Mouse (Mus musculus) liver, embryonic 12.5 days (tissue): ENCODE data around the gene Pla2r1. TPM values are rescaled to one million over a fixed set of nuclear protein-coding genes. Genes with fewer than 3 reads are reported as not detected.

ENCODE experiments used
- ATAC-seq: fragments of 200-750 bp; cut with Nextera tagmentation; 2 replicates; pipeline ENCODE4 v1.8.0; 2017; ENCODE audit warnings: moderate number of reproducible peaks, mild to moderate bottlenecking, moderate library complexity
- H3K27ac ChIP-seq: fragments of 300-500 bp; sonication (generic); 2 replicates; pipeline ENCODE4 v1.5.1; 2016; ENCODE audit warnings: mild to moderate bottlenecking
- H3K27me3 ChIP-seq: fragments of 300-500 bp; sonication (generic); replicated peaks from 2 replicates; pipeline ENCODE4 v1.6.1; 2016; ENCODE audit warnings: mild to moderate bottlenecking, moderate library complexity
- H3K36me3 ChIP-seq: fragments of 300-500 bp; sonication (generic); 2 replicates; pipeline ENCODE4 v1.6.1; 2016; ENCODE audit warnings: mild to moderate bottlenecking, moderate library complexity
- H3K4me1 ChIP-seq: fragments of 300-500 bp; sonication (generic); 2 replicates; pipeline ENCODE4 v1.6.1; 2016
- H3K4me2 ChIP-seq: fragments of 300-500 bp; sonication (generic); 2 replicates; pipeline ENCODE4 v1.6.1; 2016; ENCODE audit warnings: mild to moderate bottlenecking, moderate library complexity
- H3K4me3 ChIP-seq: fragments of 300-500 bp; sonication (generic); 2 replicates; pipeline ENCODE4 v1.5.1; 2016; ENCODE audit warnings: mild to moderate bottlenecking, moderate library complexity
- H3K9ac ChIP-seq: fragments of 300-500 bp; sonication (generic); 2 replicates; pipeline ENCODE4 v1.6.1; 2016; ENCODE audit warnings: mild to moderate bottlenecking, moderate library complexity
- H3K9me3 ChIP-seq: fragments of 300-500 bp; sonication (generic); replicated peaks from 2 replicates; pipeline ENCODE4 v1.6.1; 2016; ENCODE audit warnings: mild to moderate bottlenecking, moderate library complexity
- WGBS: fragments of 180-500 bp; shearing (Covaris S2); methylation state at CpG from one replicate; pipeline ENCODE4 v1.1.7; 2016; ENCODE audit not compliant: insufficient replicate concordance; 5-methylcytosine and 5-hydroxymethylcytosine counted together
- polyA plus RNA-seq: library from polyadenylated mRNA; unstranded; fragments of >200 nt; fragmentation: Nextera tagmentation; extraction: Ambion mirVana; gene quantifications from 2 replicates; pipeline ENCODE4 v1.2.1, GENCODE M21; 2016

Pla2r1 gene
- polyA plus RNA-seq, 1 experiment from 2014 or later = 0.35 TPM

DNA sequence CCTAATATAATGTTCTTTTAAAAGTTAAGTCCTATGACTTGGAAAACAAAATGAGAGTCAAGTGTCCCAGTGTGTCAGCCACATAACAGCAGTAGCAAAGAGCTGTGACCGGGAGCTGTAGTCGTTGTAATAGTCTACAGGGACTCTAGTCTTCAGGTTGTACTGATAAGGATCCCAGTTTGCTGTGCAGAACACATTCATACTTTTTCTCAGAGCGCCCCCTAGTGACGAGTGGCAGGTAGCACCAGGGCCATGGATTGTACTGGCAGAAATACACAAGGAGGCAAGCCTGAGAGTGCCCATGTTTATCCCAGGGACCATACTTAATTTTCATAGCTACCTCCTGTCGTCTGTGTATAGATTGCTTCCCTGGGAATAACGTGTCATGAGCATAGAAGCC lies 135.0 kb downstream of the Pla2r1 start:
- peak; percentile 69; the same call in 1 of the 2 replicates for ATAC-seq
- Histone ChIP-seq H3K4me1 (no peaks in the 10 kb centered on the region), H3K27me3 (no peaks in the 10 kb centered on the region), H3K27ac (no peak overlapping the region), H3K36me3 (no peaks in the 10 kb centered on the region), H3K9ac (no peak overlapping the region), H3K4me2 (no peak overlapping the region), H3K9me3 (no peaks in the 10 kb centered on the region), H3K4me3 (no peak overlapping the region)
- 2% methylated on average over 6 of the region's 6 CpGs for WGBS

DNA sequence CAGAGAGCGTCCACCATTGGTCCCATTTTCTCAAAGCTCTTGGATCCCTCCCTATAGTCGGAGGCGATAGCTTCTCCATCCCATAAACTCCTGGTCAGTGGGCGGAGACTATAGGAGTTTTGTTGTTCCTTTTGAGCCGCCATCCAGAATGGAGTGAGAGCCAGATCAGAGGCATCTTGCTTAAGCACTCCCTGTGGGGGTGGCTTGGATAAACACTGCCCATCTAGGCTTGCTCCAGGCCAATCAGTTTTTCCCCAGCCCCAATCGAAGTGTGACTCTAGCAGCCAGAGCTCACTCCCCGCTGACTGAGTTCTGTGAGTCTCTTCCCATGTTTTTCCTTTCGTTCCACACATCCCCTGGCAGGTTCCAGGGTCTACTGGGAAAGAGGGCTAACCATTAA lies 138.8 kb downstream of the Pla2r1 start:
- 46% methylated on average over 8 of the region's 8 CpGs for WGBS
- Histone ChIP-seq H3K36me3 (no peaks in the 10 kb centered on the region), H3K9ac (no peak overlapping the region), H3K27ac (no peak overlapping the region), H3K4me2 (no peak overlapping the region), H3K9me3 (no peaks in the 10 kb centered on the region), H3K4me3 (no peak overlapping the region), H3K27me3 (no peaks in the 10 kb centered on the region), H3K4me1 (no peaks in the 10 kb centered on the region)
- ATAC-seq = no peak; the same call in 1 of the 2 replicates

DNA sequence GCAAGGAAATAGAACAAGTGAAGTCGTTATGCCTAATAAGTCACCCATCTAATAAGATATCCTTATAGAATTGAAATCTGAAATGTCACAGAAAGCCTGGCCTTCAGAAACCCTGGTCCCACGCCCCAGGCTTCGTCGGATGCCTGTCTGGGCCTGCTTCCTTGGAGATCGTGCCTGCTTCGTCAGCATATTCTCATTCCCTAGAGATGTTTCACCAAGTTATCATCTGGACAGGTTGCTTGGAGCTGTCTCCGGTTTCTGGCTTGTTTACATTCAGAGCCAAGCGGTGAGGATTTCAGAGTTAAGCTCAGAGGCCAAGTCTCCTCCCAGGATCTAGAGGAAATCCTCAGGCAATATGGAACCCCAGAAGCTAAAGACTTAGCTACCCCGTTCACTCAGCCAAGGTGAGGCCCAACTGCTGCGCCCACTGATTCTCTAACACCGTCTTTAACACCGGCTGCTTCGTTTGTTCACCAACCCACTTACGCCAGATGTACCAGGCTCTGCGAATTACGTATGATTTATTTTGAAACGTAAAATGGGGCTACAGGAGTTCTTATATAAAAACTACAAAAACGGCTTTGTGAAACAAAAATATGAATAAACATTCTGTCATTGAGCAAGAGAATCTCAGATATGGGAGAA lies 140.0 kb downstream of the Pla2r1 start:
- Histone ChIP-seq H3K9ac (no peak overlapping the region), H3K4me3 (no peak overlapping the region), H3K9me3 (no peaks in the 10 kb centered on the region), H3K36me3 (no peaks in the 10 kb centered on the region), H3K27ac (no peak overlapping the region), H3K4me1 (no peaks in the 10 kb centered on the region), H3K27me3 (no peaks in the 10 kb centered on the region), H3K4me2 (no peak overlapping the region)
- no peak for ATAC-seq
- 77% methylated on average over 18 of the region's 18 CpGs for WGBS

DNA sequence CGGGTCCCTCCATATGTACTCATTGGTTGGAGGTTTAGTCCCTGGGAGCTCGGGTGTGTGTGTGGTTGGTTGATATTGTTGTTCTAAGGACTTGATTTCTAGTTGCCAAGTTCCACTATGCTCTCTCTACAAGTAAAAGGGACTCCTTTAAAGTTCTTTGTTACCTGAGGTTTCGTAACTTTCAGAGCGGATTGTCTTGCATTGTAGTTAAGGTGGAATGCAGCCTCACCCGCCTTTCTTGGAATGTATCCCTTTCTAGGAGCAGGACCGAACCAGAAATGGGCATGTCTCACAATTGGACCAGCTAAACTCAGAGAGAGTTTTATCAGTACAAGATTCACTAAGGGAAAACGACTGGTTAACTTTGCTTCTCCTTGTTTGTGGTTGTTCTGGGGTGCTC lies 141.9 kb downstream of the Pla2r1 start:
- Histone ChIP-seq H3K9ac (no peak overlapping the region), H3K36me3 (no peaks in the 10 kb centered on the region), H3K4me3 (no peak overlapping the region), H3K4me1 (no peaks in the 10 kb centered on the region), H3K4me2 (no peak overlapping the region), H3K9me3 (no peaks in the 10 kb centered on the region), H3K27ac (peak overlapping the region; percentile 34; the same call in 1 of the 2 replicates), H3K27me3 (no peaks in the 10 kb centered on the region)
- WGBS = 65% methylated on average over 7 of the region's 7 CpGs
- ATAC-seq = no peak

DNA sequence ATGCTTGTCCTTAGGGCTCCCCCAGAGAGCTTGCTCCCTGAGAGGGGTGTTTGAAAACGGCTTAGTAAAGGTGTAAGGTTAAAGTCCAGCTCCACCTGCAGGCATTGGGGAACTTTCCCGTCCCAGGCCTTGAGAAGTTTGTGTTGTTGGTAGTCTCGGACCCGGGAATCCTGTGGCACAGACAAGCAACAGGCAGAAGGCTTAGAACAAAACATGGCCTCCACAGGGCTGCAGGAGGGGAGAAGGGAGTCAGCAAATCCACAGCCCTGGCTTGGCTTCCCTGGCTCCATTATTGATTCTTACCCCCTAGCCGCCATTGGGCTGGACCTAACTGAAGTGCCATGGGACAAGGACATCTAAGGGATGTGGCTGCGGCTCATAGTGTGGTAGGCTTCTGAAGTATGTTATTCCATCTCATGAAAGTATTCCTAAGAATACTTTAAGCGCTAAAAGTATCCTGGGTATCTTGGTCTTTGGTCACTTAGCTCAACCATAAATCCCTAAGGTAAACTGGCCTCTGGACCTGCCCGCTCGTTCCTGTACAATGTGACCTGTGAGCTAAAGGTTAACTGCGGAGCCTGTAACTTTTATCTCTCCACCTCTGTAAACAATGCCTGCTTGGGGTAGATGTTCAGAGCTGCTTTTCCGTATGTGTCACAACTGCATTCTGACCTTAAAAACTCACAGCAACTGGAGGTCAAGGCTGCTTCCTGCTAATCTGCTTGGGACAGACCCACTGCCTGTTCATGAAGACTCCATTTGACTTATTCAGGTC lies 142.9 kb downstream of the Pla2r1 start:
- 64% methylated on average over 11 of the region's 11 CpGs for WGBS
- ATAC-seq = peak; percentile 72
- Histone ChIP-seq H3K4me1 (no peaks in the 10 kb centered on the region), H3K9me3 (no peaks in the 10 kb centered on the region), H3K4me2 (no peak overlapping the region), H3K27ac (peak overlapping the region; percentile 57; the same call in 1 of the 2 replicates), H3K9ac (no peak overlapping the region), H3K27me3 (no peaks in the 10 kb centered on the region), H3K4me3 (no peak overlapping the region), H3K36me3 (no peaks in the 10 kb centered on the region)

DNA sequence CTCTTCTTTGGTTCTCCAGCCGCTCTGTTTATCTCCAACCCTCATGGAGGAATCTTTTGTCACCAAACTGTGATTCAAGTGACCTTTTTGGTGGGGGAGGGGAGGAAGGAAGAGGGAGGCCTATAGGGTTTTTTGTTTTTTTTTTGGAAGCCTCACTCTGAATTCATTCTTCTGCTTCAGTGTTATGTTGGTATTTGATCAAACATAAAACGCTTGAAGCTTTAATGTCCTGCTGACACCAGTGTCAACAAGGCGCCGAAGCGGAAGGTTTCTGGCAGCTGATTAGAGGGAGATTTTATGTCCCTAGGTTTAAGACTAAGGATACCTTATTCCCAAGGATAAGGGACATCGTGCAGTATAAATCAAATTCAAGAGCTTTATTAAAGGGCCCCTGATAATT lies 143.9 kb downstream of the Pla2r1 start:
- Histone ChIP-seq H3K4me3 (no peak overlapping the region), H3K4me1 (no peaks in the 10 kb centered on the region), H3K9me3 (no peaks in the 10 kb centered on the region), H3K4me2 (no peak overlapping the region), H3K9ac (no peak overlapping the region), H3K27ac (no peak overlapping the region), H3K36me3 (no peaks in the 10 kb centered on the region), H3K27me3 (no peaks in the 10 kb centered on the region)
- ATAC-seq = no peak
- 68% methylated on average over 6 of the region's 6 CpGs for WGBS

DNA sequence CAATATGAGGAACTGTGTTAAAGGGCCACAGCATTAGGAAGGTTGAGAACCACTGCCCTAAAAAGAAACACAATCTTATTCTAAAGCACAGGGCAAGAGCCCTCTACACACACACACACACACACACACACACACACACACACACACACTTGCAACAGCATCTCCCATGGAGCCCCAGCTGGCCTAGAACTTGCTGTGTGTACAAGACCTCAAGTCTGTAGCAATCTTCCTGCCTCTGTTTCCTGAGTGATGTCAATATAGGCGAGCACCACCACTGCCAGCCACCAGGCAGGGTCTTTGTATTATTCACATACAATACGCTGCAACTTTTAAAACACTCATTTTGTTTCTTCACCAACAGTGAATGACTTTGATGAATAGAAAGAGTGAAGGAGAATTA lies 145.7 kb downstream of the Pla2r1 start:
- Histone ChIP-seq H3K4me1 (no peaks in the 10 kb centered on the region), H3K9ac (no peak overlapping the region), H3K27ac (no peak overlapping the region), H3K9me3 (no peaks in the 10 kb centered on the region), H3K27me3 (no peaks in the 10 kb centered on the region), H3K36me3 (no peaks in the 10 kb centered on the region), H3K4me2 (no peak overlapping the region), H3K4me3 (no peak overlapping the region)
- no peak for ATAC-seq
- WGBS = 54% methylated on average over 2 of the region's 2 CpGs

DNA sequence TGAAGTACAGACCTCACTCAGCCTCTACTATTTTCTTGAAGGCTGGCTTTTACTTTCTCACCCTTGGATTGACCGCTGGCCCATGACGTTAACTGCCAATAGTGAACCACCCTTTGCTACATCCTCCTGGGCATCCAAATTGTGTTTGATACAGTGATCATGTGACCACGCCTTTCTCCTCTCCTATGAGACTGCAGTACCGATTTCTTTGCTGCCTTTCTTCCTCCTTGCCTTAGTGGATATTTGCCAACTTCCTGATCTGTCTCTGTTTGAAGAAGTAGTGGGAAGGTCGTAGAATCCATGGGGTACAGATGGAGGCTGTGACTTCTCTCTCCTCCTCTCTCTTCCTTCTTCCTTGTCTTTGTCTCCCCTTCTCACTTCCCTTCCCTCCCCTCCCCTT lies 147.7 kb downstream of the Pla2r1 start:
- 59% methylated on average over 5 of the region's 5 CpGs for WGBS
- ATAC-seq = no peak

DNA sequence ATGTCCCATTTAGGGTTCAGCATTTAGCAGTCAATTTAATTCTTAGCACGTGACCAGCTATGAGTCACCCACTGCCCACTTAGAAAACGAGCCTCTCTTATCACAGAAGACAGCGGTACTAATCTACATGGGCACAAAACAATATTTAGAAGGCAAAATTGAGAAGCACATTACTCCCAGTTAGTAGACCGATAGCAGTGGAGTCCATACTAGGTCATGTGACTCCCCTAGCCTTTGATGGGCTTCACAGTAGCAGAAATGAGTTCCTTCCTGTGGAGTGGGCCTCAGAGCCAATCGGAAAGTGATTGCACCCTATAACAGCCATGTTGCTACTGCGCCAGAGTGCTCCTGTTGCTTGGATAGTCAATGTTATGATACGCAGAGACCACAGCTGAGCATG lies 148.3 kb downstream of the Pla2r1 start:
- H3K27ac ChIP-seq = no peak overlapping the region
- H3K36me3 ChIP-seq = no peaks in the 10 kb centered on the region
- H3K9me3 ChIP-seq = no peaks in the 10 kb centered on the region
- ATAC-seq = no peak
- WGBS = 71% methylated on average over 7 of the region's 7 CpGs
- H3K4me2 ChIP-seq = no peak overlapping the region
- H3K9ac ChIP-seq = no peak overlapping the region
- H3K4me3 ChIP-seq = no peak overlapping the region
- no peaks in the 10 kb centered on the region for H3K4me1 ChIP-seq
- H3K27me3 ChIP-seq = no peaks in the 10 kb centered on the region

More for the DNA sequence above, 147.7 kb downstream of the Pla2r1 start:
- Histone ChIP-seq H3K9ac (no peak overlapping the region), H3K4me1 (no peaks in the 10 kb centered on the region), H3K27ac (no peak overlapping the region), H3K9me3 (no peaks in the 10 kb centered on the region), H3K4me3 (no peak overlapping the region), H3K4me2 (no peak overlapping the region), H3K27me3 (no peaks in the 10 kb centered on the region), H3K36me3 (no peaks in the 10 kb centered on the region)

DNA sequence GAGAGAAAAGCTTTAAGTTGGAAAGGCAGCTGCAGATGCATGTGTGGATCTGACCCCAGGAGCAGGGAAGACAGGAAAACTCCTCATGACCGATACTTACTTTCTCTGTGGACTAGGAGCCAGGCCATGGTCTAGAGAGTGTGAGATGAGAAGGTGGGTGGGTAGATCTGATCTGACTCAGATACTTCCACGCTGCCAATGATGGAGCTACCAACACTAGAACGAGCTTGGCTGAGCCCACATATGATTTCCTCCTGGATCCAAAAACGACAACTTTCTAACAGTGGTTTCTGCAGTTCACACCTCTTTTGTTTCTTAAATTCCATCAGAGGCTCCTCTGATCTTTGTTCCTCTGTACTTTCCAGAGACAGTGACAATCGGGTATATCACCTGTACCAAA lies 151.4 kb downstream of the Pla2r1 start:
- no peak overlapping the region for H3K4me3 ChIP-seq
- WGBS = 58% methylated on average over 5 of the region's 5 CpGs
- no peaks in the 10 kb centered on the region for H3K4me1 ChIP-seq
- H3K36me3 ChIP-seq = no peaks in the 10 kb centered on the region
- H3K27me3 ChIP-seq = no peaks in the 10 kb centered on the region
- no peak overlapping the region for H3K9ac ChIP-seq
- H3K9me3 ChIP-seq = no peaks in the 10 kb centered on the region
- H3K27ac ChIP-seq = no peak overlapping the region
- ATAC-seq = no peak
- no peak overlapping the region for H3K4me2 ChIP-seq

DNA sequence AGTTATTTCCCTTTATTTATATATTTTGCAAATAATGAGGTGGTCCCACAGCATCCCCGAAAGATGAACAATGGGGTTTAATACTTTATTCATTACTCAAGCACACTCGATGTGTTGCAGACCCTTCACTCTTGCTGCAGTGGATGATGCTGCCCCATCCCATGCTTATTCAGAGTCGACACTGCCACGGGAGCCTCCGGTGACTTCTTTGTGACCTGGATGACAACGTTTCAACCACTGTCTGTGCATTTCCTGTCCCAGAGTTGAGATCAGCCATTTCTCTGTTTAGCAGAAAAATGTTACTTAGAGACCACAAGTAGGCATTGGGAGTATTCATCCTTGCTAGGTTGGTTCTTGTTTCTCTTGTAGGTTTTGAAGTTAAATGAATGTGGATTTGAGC lies 159.3 kb downstream of the Pla2r1 start:
- H3K4me3 ChIP-seq = no peak overlapping the region
- no peak overlapping the region for H3K27ac ChIP-seq
- H3K4me1 ChIP-seq = peaks cover 4% of the 10 kb centered on the region; the same call in 1 of the 2 replicates
- H3K9ac ChIP-seq = no peak overlapping the region
- ATAC-seq = no peak
- WGBS = 36% methylated on average over 6 of the region's 6 CpGs
- H3K36me3 ChIP-seq = no peaks in the 10 kb centered on the region
- no peaks in the 10 kb centered on the region for H3K27me3 ChIP-seq
- no peaks in the 10 kb centered on the region for H3K9me3 ChIP-seq
- H3K4me2 ChIP-seq = no peak overlapping the region

DNA sequence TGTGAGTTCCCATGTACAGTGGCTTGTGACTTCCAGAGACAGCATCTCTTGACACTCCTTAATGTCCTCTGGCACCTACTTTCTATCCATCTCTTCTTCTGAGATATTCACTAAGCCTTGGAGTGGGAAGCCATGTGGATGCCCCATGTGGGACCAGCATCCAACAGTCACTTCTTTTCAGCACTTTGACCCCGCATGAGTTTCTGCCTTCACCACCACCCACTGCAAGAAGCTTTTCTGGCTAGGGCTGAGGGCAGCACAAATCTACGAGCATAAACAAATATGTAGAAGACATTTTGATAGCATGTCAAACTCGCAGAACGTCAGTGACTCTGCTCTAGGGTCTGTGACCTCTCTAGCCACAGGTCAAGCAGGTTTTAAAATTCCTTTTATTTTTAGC lies 160.8 kb downstream of the Pla2r1 start:
- H3K36me3 ChIP-seq = no peaks in the 10 kb centered on the region
- 59% methylated on average over 4 of the region's 4 CpGs for WGBS
- H3K27me3 ChIP-seq = no peaks in the 10 kb centered on the region
- no peak overlapping the region for H3K9ac ChIP-seq
- H3K4me1 ChIP-seq = peaks cover 4% of the 10 kb centered on the region; the same call in 1 of the 2 replicates
- H3K27ac ChIP-seq = no peak overlapping the region
- ATAC-seq = no peak
- no peaks in the 10 kb centered on the region for H3K9me3 ChIP-seq
- H3K4me3 ChIP-seq = no peak overlapping the region
- H3K4me2 ChIP-seq = no peak overlapping the region
